Mouse (Mus musculus): ENCODE results near the gene B020031M17Rik. TPM values are rescaled to one million over a fixed set of nuclear protein-coding genes. Genes with fewer than 3 reads are reported as not detected.
"Not testable (repeated sequence)": the region's sequence is repeated elsewhere in the genome, so short reads cannot be mapped to it uniquely, and the experiment has no call there.

The B020031M17Rik gene
- polyA plus RNA-seq, 1 experiment from 2014 or later, result not detected

DNA sequence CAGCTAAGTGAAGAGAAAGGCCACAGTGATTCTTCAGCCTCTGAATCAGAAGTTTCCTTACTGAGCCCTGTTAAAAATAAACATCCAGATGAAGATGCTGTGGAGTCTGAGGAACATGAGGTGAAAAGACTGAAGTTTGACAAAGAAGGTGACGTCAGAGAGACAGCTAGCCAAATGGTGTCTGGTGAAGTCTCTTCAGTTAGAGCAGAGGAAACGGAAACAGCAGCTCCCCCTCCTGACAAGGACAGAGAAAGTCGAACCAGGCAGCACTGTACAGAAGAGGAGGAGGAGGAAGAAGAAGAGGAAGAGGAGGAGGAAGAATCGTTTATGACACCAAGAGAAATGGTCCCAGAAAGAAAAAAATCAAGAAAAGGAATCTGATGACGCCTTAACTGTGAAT lies 12.2 kb upstream of the B020031M17Rik start:
- H3K27me3 ChIP-seq (ENCODE audit: control insufficient read depth, insufficient read depth, low read length); H3K9me3 ChIP-seq (ENCODE audit: control insufficient read depth, low read length); ATAC-seq (ENCODE audit: low FRiP score, low TSS enrichment); H3K4me1 ChIP-seq (ENCODE audit: control insufficient read depth, insufficient read depth, low read length); H3K27ac ChIP-seq (ENCODE audit: low read depth, low read length); H3K4me3 ChIP-seq (ENCODE audit: low read length); H3K9ac ChIP-seq (ENCODE audit: low read depth, low read length); H3K36me3 ChIP-seq (ENCODE audit: control insufficient read depth, insufficient read depth, low read length); H3K4me2 ChIP-seq (replicated peaks; ENCODE audit: low read depth, low read length): not testable (repeated sequence)
- no CpG with 5 or more reads among the region's 5 CpGs for WGBS

DNA sequence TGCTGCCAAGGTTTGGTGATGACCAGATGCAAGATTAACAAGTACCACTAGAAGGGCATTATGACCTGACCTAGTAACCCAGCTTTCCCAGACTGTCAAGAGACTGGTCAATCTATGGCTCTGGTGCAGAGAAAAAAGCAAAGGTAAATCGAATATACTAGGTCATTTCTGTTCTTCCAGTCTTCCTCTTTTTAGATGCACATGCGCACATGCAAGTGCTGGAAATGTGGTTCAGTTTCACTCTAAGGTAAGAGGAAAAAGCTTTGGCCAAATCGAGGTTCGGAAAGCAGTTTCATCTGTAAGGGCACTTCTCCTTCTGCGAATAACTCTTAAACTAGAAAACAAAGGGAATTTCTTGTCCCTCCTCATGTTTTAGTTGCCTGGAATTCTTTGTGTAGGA lies 5.0 kb upstream of the B020031M17Rik start:
- not testable (repeated sequence) for H3K4me3 ChIP-seq (ENCODE audit: low read length); H3K27me3 ChIP-seq (ENCODE audit: control insufficient read depth, insufficient read depth, low read length); H3K9me3 ChIP-seq (ENCODE audit: control insufficient read depth, low read length); ATAC-seq (ENCODE audit: low FRiP score, low TSS enrichment); H3K4me1 ChIP-seq (ENCODE audit: control insufficient read depth, insufficient read depth, low read length); H3K9ac ChIP-seq (ENCODE audit: low read depth, low read length); H3K27ac ChIP-seq (ENCODE audit: low read depth, low read length); H3K4me2 ChIP-seq (replicated peaks; ENCODE audit: low read depth, low read length); H3K36me3 ChIP-seq (ENCODE audit: control insufficient read depth, insufficient read depth, low read length)
- no CpG with 5 or more reads among the region's 5 CpGs for WGBS

DNA sequence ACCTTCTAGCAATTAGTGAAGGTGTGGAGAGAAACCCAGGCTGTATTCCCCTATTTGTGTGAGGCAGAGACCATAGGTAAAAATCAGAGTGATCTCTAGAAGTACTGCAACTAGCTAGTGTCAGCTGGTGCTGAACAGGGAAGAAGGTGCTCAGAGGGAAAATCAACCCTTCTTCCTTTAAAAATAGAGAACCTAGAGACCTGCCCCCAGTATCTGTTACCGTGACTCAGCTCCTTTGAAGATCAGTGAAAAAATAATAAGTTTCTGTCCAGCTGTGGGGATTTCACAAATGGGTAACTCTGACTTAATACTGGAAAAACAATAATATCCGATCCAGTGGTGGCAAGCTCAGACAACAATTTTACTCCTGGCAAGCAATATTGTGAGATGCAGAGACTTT lies 4.5 kb upstream of the B020031M17Rik start:
- ATAC-seq (ENCODE audit: low FRiP score, low TSS enrichment), result not testable (repeated sequence)
- 66% methylated on average over 2 of the region's 2 CpGs for WGBS

DNA sequence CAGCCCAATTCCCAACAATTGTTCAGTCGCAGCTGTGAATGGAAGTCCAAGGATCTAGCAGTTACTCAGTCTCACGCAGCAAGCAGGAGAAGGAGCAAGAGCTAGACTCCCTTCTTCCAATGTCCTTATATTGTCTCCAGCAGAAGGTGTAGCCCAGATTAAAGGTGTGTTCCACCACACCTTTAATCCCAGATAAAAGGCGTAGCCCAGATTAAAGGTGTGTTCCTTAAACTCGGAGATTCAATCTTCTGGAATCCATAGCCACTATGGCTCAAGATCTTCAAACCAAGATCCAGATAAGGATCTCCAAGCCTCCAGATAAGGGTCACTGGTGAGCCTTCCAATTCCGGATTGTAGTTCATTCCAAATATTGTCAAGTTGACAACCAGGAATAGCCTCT lies 21.4 kb downstream of the B020031M17Rik start, which contains the start of gene Gm21761:
TSS of gene Gm21761 (minus strand) at position 101 of the 400 bp plus-strand sequence.
- no CpG with 5 or more reads among the region's 5 CpGs for WGBS
- H3K36me3 ChIP-seq (ENCODE audit: control insufficient read depth, insufficient read depth, low read length); H3K27ac ChIP-seq (ENCODE audit: low read depth, low read length); H3K4me1 ChIP-seq (ENCODE audit: control insufficient read depth, insufficient read depth, low read length); H3K4me3 ChIP-seq (ENCODE audit: low read length); H3K27me3 ChIP-seq (ENCODE audit: control insufficient read depth, insufficient read depth, low read length); H3K4me2 ChIP-seq (replicated peaks; ENCODE audit: low read depth, low read length); ATAC-seq (ENCODE audit: low FRiP score, low TSS enrichment); H3K9ac ChIP-seq (ENCODE audit: low read depth, low read length); H3K9me3 ChIP-seq (ENCODE audit: control insufficient read depth, low read length): not testable (repeated sequence)

More for the DNA sequence above, 4.5 kb upstream of the B020031M17Rik start:
- not testable (repeated sequence) for H3K4me3 ChIP-seq (ENCODE audit: low read length); H3K36me3 ChIP-seq (ENCODE audit: control insufficient read depth, insufficient read depth, low read length); H3K4me2 ChIP-seq (replicated peaks; ENCODE audit: low read depth, low read length); H3K9ac ChIP-seq (ENCODE audit: low read depth, low read length); H3K9me3 ChIP-seq (ENCODE audit: control insufficient read depth, low read length); H3K27ac ChIP-seq (ENCODE audit: low read depth, low read length); H3K27me3 ChIP-seq (ENCODE audit: control insufficient read depth, insufficient read depth, low read length); H3K4me1 ChIP-seq (ENCODE audit: control insufficient read depth, insufficient read depth, low read length)

DNA sequence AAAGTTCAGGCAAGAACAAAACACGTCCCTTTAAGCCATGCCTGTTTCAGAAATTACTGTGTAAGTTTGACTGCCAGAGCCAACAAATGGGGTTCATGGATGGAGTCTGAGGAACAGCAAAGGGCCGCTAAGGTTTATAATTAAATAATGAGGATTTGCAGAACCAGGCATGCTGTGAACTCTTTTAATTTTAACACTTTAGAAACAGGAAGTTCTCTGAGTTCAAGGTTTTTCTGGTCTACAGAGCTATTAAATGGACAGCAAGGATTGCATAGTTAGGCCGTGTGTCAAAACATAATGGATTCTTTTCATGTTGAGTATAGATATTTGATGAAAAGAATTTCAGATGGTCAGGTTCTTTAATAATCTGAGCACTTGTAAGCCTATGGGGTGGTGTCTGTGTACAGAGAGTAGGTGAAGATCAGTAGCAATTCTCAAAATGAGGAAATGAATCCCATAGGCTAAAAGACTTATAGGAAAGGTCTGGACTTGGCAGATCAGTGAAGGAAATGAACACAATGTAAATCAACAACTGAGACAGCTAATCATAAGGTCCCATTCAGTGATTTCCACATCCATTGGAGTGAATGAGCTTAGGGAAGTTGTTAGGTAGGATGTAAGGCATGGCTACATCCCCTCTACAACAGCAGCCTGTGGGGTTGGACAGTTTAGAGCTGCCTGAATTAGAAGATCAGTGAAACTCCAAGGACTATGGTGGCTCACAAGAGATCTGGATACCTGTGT lies 25.8 kb downstream of the B020031M17Rik start:
- H3K4me3 ChIP-seq (ENCODE audit: low read length); H3K27ac ChIP-seq (ENCODE audit: low read depth, low read length); H3K4me2 ChIP-seq (replicated peaks; ENCODE audit: low read depth, low read length); ATAC-seq (ENCODE audit: low FRiP score, low TSS enrichment); H3K9ac ChIP-seq (ENCODE audit: low read depth, low read length); H3K9me3 ChIP-seq (ENCODE audit: control insufficient read depth, low read length); H3K27me3 ChIP-seq (ENCODE audit: control insufficient read depth, insufficient read depth, low read length); H3K36me3 ChIP-seq (ENCODE audit: control insufficient read depth, insufficient read depth, low read length); H3K4me1 ChIP-seq (ENCODE audit: control insufficient read depth, insufficient read depth, low read length): not testable (repeated sequence)
- WGBS, result 92% methylated on average over 2 of the region's 3 CpGs

DNA sequence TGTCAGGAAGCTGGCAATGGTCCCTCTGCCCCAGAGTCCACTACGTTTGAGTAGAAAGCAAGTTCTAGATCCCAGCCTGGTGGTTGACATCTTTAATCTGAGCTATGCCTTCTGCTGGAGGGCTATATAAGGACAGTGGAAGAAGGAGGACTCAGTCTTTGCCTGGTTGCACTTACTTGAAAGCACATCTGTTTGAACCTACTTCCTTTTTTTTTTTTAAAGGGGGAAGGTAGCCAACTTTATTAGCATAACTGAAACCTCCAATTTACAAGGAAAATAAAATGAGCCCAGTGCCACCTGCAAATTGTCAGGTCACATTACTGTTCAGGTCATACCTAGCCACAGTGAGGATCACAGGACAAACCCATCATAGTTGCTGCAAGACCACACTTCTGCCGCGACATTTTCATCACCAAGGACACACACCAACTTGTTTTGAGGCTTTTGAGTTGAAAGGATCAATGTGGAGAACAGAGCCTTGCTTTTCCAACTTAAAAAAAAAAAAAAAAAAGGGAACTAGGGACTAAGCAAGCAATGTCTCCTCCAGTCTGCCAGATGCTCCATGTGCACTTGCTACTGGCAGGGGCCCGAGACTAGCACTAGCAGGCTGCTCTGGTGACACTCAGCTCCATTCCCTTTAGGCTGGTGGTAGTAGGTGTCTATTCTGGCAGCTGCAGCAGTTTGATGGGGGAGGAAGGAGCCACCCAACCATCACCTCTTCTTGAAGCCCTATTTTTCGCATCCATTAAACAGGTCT lies 33.5 kb downstream of the B020031M17Rik start:
- H3K9ac ChIP-seq (ENCODE audit: low read depth, low read length); H3K4me3 ChIP-seq (ENCODE audit: low read length); H3K4me2 ChIP-seq (replicated peaks; ENCODE audit: low read depth, low read length); H3K36me3 ChIP-seq (ENCODE audit: control insufficient read depth, insufficient read depth, low read length); H3K27me3 ChIP-seq (ENCODE audit: control insufficient read depth, insufficient read depth, low read length); H3K27ac ChIP-seq (ENCODE audit: low read depth, low read length); H3K4me1 ChIP-seq (ENCODE audit: control insufficient read depth, insufficient read depth, low read length); ATAC-seq (ENCODE audit: low FRiP score, low TSS enrichment); H3K9me3 ChIP-seq (ENCODE audit: control insufficient read depth, low read length): not testable (repeated sequence)
- 67% methylated on average over 4 of the region's 5 CpGs for WGBS

DNA sequence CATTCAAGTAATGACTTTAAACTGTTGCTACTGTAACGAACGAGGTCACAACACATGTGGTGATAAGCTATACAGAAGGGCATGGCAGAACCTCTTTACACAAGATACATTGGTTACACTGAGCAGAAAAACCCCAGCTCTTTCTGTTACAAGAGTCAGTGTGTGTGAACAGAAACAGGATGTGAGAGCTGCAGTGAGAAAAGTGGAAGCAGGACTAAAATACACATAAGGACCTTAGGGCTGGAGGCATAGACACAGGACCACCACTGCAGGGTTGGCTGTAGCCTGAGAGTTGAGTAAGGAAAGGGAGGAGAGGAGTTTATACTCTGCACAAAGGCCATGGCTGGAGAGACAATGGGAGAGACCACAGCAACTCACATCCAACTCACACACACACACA lies 34.2 kb downstream of the B020031M17Rik start:
- WGBS, result 69% methylated on average over 2 of the region's 2 CpGs
- not testable (repeated sequence) for H3K36me3 ChIP-seq (ENCODE audit: control insufficient read depth, insufficient read depth, low read length); H3K9ac ChIP-seq (ENCODE audit: low read depth, low read length); H3K4me1 ChIP-seq (ENCODE audit: control insufficient read depth, insufficient read depth, low read length); H3K27me3 ChIP-seq (ENCODE audit: control insufficient read depth, insufficient read depth, low read length); H3K4me3 ChIP-seq (ENCODE audit: low read length); H3K9me3 ChIP-seq (ENCODE audit: control insufficient read depth, low read length); H3K27ac ChIP-seq (ENCODE audit: low read depth, low read length); H3K4me2 ChIP-seq (replicated peaks; ENCODE audit: low read depth, low read length); ATAC-seq (ENCODE audit: low FRiP score, low TSS enrichment)

Other genes with a start within 250 kb of the B020031M17Rik start
- 0.74 and 1.1 TPM in 2 replicates for gene Nim1k, start 194.9 kb downstream of the B020031M17Rik start, polyA plus RNA-seq (2014; fragmentation: Nextera tagmentation; extraction: Ambion mirVana)
- 41.7 and 43.8 TPM in 2 replicates for gene Zfp131, start 159.9 kb downstream of the B020031M17Rik start, polyA plus RNA-seq (2014; fragmentation: Nextera tagmentation; extraction: Ambion mirVana)
- gene AF067063, start 120.6 kb downstream of the B020031M17Rik start, polyA plus RNA-seq (2014; fragmentation: Nextera tagmentation; extraction: Ambion mirVana), result not detected in 2 replicates
- gene D13Ertd608e, start 114.8 kb downstream of the B020031M17Rik start, polyA plus RNA-seq (2014; fragmentation: Nextera tagmentation; extraction: Ambion mirVana), result not detected in 2 replicates
- not detected in 2 replicates for gene Tcstv1, start 56.0 kb downstream of the B020031M17Rik start, polyA plus RNA-seq (2014; fragmentation: Nextera tagmentation; extraction: Ambion mirVana)
- gene Gm21761, start 21.5 kb downstream of the B020031M17Rik start, polyA plus RNA-seq (2014; fragmentation: Nextera tagmentation; extraction: Ambion mirVana), result not detected in 2 replicates
- gene Gm36079, start 76.2 kb upstream of the B020031M17Rik start, polyA plus RNA-seq (2014; fragmentation: Nextera tagmentation; extraction: Ambion mirVana), result not detected in 2 replicates
- not detected in 2 replicates for gene Gm21188, start 101.4 kb upstream of the B020031M17Rik start, polyA plus RNA-seq (2014; fragmentation: Nextera tagmentation; extraction: Ambion mirVana)
- not detected in 2 replicates for gene Gm20767, start 189.4 kb upstream of the B020031M17Rik start, polyA plus RNA-seq (2014; fragmentation: Nextera tagmentation; extraction: Ambion mirVana)
- not detected in 2 replicates for gene Gm21818, start 221.6 kb upstream of the B020031M17Rik start, polyA plus RNA-seq (2014; fragmentation: Nextera tagmentation; extraction: Ambion mirVana)

All from kidney, embryonic 14.5 days (tissue).